Mouse (Mus musculus): Measurements from ENCODE around the gene Birc3. TPM values are rescaled to one million over a fixed set of nuclear protein-coding genes. Genes with fewer than 3 reads are reported as not detected.
A peak's percentile ranks its signal among the peaks of the same experiment; 100 is the strongest.

Birc3 gene
- polyA plus RNA-seq, 1 experiment from 2014 or later = 3.8 TPM

- Histone ChIP-seq H3K4me2 (replicated peaks) (peak overlapping the region; percentile 69; the same call in 1 of the 2 replicates), H3K4me1 (peaks cover 10% of the 10 kb centered on the region), H3K27me3 (replicated peaks) (no peaks in the 10 kb centered on the region), H3K36me3 (peaks cover 12% of the 10 kb centered on the region), H3K4me3 (no peak overlapping the region), H3K27ac (no peak overlapping the region), H3K9me3 (no peaks in the 10 kb centered on the region), H3K9ac (no peak overlapping the region)
- ATAC-seq (ENCODE audit: low FRiP score, low read depth) = no peak
- 94% methylated on average over 1 of the region's 1 CpGs for WGBS
These were observed 37.7 kb downstream of the Birc3 start for GRCm38 (mm10) chr9:7835302-7835701.

GRCm38 (mm10) chr9:7833421-7833820 is 39.6 kb downstream of the Birc3 start:
- no peaks in the 10 kb centered on the region for H3K27me3 ChIP-seq (replicated peaks)

GRCm38 (mm10) chr9:7829531-7830528 is 43.2 kb downstream of the Birc3 start:
- ATAC-seq (ENCODE audit: low FRiP score, low read depth) = no peak
- Histone ChIP-seq H3K4me1 (peaks cover 10% of the 10 kb centered on the region), H3K27ac (no peak overlapping the region), H3K36me3 (peaks cover 15% of the 10 kb centered on the region), H3K4me3 (no peak overlapping the region), H3K27me3 (replicated peaks) (no peaks in the 10 kb centered on the region), H3K9ac (no peak overlapping the region), H3K4me2 (replicated peaks) (peak overlapping the region; percentile 30; the same call in 1 of the 2 replicates), H3K9me3 (no peaks in the 10 kb centered on the region)
- 89% methylated on average over 9 of the region's 9 CpGs for WGBS

More at GRCm38 (mm10) chr9:7833421-7833820, 39.6 kb downstream of the Birc3 start:
- Histone ChIP-seq H3K9ac (no peak overlapping the region), H3K4me2 (replicated peaks) (peak overlapping the region; percentile 31; the same call in 1 of the 2 replicates), H3K27ac (no peak overlapping the region), H3K36me3 (peaks cover 12% of the 10 kb centered on the region), H3K4me1 (peaks cover 10% of the 10 kb centered on the region), H3K4me3 (no peak overlapping the region), H3K9me3 (no peaks in the 10 kb centered on the region)
- WGBS = 91% methylated on average over 6 of the region's 6 CpGs
- ATAC-seq (ENCODE audit: low FRiP score, low read depth) = no peak

- no peaks in the 10 kb centered on the region for H3K9me3 ChIP-seq
- WGBS = 94% methylated on average over 4 of the region's 4 CpGs
- no peak overlapping the region for H3K27ac ChIP-seq
- H3K9ac ChIP-seq = no peak overlapping the region
- peaks cover 11% of the 10 kb centered on the region for H3K36me3 ChIP-seq
- no peaks in the 10 kb centered on the region for H3K27me3 ChIP-seq (replicated peaks)
- ATAC-seq (ENCODE audit: low FRiP score, low read depth) = no peak
- no peak overlapping the region for H3K4me2 ChIP-seq (replicated peaks)
- no peak overlapping the region for H3K4me3 ChIP-seq
- peaks cover 6% of the 10 kb centered on the region for H3K4me1 ChIP-seq
These were observed 44.3 kb downstream of the Birc3 start for GRCm38 (mm10) chr9:7828706-7829105.

- peaks cover 17% of the 10 kb centered on the region for H3K36me3 ChIP-seq
- WGBS = 90% methylated on average over 5 of the region's 5 CpGs
These were observed 48.1 kb downstream of the Birc3 start for GRCm38 (mm10) chr9:7824916-7825315.

GRCm38 (mm10) chr9:7822758-7823157 is 50.2 kb downstream of the Birc3 start:
- Histone ChIP-seq H3K27ac (no peak overlapping the region), H3K4me3 (no peak overlapping the region), H3K9ac (no peak overlapping the region), H3K27me3 (replicated peaks) (no peaks in the 10 kb centered on the region), H3K36me3 (peaks cover 32% of the 10 kb centered on the region), H3K9me3 (no peaks in the 10 kb centered on the region), H3K4me2 (replicated peaks) (no peak overlapping the region), H3K4me1 (no peaks in the 10 kb centered on the region)
- ATAC-seq (ENCODE audit: low FRiP score, low read depth) = no peak
- 87% methylated on average over 3 of the region's 3 CpGs for WGBS

More at GRCm38 (mm10) chr9:7824916-7825315, 48.1 kb downstream of the Birc3 start:
- no peak overlapping the region for H3K27ac ChIP-seq
- H3K4me3 ChIP-seq = no peak overlapping the region
- ATAC-seq (ENCODE audit: low FRiP score, low read depth) = no peak
- H3K4me2 ChIP-seq (replicated peaks) = no peak overlapping the region
- H3K4me1 ChIP-seq = no peaks in the 10 kb centered on the region; the same call in 1 of the 2 replicates
- no peak overlapping the region for H3K9ac ChIP-seq
- no peaks in the 10 kb centered on the region for H3K9me3 ChIP-seq
- H3K27me3 ChIP-seq (replicated peaks) = no peaks in the 10 kb centered on the region

- Histone ChIP-seq H3K4me2 (replicated peaks) (no peak overlapping the region), H3K9me3 (no peaks in the 10 kb centered on the region), H3K27me3 (replicated peaks) (no peaks in the 10 kb centered on the region), H3K36me3 (no peaks in the 10 kb centered on the region), H3K9ac (no peak overlapping the region), H3K4me3 (no peak overlapping the region), H3K4me1 (no peaks in the 10 kb centered on the region), H3K27ac (no peak overlapping the region)
- no peak for ATAC-seq (ENCODE audit: low FRiP score, low read depth)
- 62% methylated on average over 5 of the region's 5 CpGs for WGBS
These were observed 67.9 kb downstream of the Birc3 start for GRCm38 (mm10) chr9:7805101-7805506.

Other genes with a start within 250 kb of the Birc3 start
- not detected in 2 replicates for gene Mmp20, start 245.0 kb downstream of the Birc3 start, polyA plus RNA-seq (2016; fragmentation: Nextera tagmentation; extraction: Ambion mirVana)
- not detected in 2 replicates for gene Mmp7, start 181.1 kb downstream of the Birc3 start, polyA plus RNA-seq (2016; fragmentation: Nextera tagmentation; extraction: Ambion mirVana)
- 66.4 and 70.4 TPM in 2 replicates for gene Tmem123, start 109.1 kb downstream of the Birc3 start, polyA plus RNA-seq (2016; fragmentation: Nextera tagmentation; extraction: Ambion mirVana)
- 40.0 and 41.9 TPM in 2 replicates for gene Birc2, start 36.1 kb downstream of the Birc3 start, polyA plus RNA-seq (2016; fragmentation: Nextera tagmentation; extraction: Ambion mirVana)
- gene Yap1, start 131.4 kb upstream of the Birc3 start, polyA plus RNA-seq (2016; fragmentation: Nextera tagmentation; extraction: Ambion mirVana) = 27.5 and 30.3 TPM in 2 replicates
- gene Cfap300, start 169.6 kb upstream of the Birc3 start, polyA plus RNA-seq (2016; fragmentation: Nextera tagmentation; extraction: Ambion mirVana) = 12.7 and 14.0 TPM in 2 replicates

All from neural tube, embryonic 12.5 days (tissue).